In the genomic region with DNA sequence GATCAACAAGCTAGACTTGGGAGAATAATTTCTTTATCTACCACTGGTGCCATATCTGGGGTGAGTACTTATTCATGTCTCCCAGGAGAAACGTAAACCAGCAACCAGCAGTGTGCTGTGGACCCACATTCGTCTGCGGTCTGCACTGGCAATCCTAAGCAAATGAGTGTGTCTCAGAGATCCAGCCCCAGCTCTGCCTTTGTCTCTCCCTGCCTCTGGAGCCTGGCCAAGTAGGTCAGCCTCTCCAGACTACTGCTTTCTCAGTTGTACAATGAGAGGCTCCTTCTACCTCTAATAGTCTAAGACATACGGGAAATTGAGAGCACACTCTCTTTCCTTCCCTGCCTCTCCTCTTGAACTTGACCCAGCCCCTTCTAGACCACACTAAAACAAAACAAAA, we compare ENCODE assay signal across 8 mouse cellular contexts.
DNase-seq lines count a peak whose midpoint lies in the region; ATAC-seq and TF ChIP-seq lines count a peak whose summit lies in the region.

No protein-coding gene starts in this region.

- H3K27ac ChIP-seq in gastrocnemius, adult 2 months: no peak overlapping the region
- H3K27ac ChIP-seq in liver, embryonic 12.5 days: no peak overlapping the region

- TF ChIP-seq CTCF in gastrocnemius, adult 2 months (IDR thresholded peaks at IDR 0.05): no peak

- intact Hi-C loops in gastrocnemius, adult 2 months (cut with DNase I): no loop called here

- no peak for ATAC-seq in liver, embryonic 12.5 days

- H3K4me2 ChIP-seq in liver, embryonic 12.5 days: no peak overlapping the region

- H3K9ac ChIP-seq in liver, embryonic 12.5 days: no peak overlapping the region

- no peaks in the 10 kb centered on the region for H3K27me3 ChIP-seq in liver, embryonic 12.5 days (replicated peaks)

- peak; percentile 37 for DNase-seq in gastrocnemius, adult 2 months
- no peak for DNase-seq in gastrocnemius, postnatal 25 days
- peak; percentile 80 for DNase-seq in MN1 (ENCODE audit: low spot score)
- DNase-seq in cerebellum, adult 8-10 months: peak; percentile 42
- peak; percentile 10 to 14 for DNase-seq in kidney, postnatal 4 days
- DNase-seq in retina, embryonic 14.5 days (ENCODE audit: low spot score): peak; percentile 50
- no peak for DNase-seq in urinary bladder, postnatal 4 days (ENCODE audit: low spot score in 2 of 2)

- H3K4me1 ChIP-seq in liver, embryonic 12.5 days: no peaks in the 10 kb centered on the region

- H3K36me3 ChIP-seq in liver, embryonic 12.5 days: no peaks in the 10 kb centered on the region

- 73% methylated on average over 4 of the region's 4 CpGs for WGBS in liver, embryonic 12.5 days (ENCODE audit: insufficient replicate concordance)

- no peak overlapping the region for H3K4me3 ChIP-seq in gastrocnemius, adult 2 months
- H3K4me3 ChIP-seq in liver, embryonic 12.5 days: no peak overlapping the region

- H3K9me3 ChIP-seq in liver, embryonic 12.5 days (replicated peaks): no peaks in the 10 kb centered on the region

Comparison
In these comparisons a context has a peak if more than half of its experiments do, and no peak if none do; other contexts are left out.
1. DNase-seq: peak in gastrocnemius, adult 2 months (single experiment), MN1 (single experiment), cerebellum, adult 8-10 months (single experiment), kidney, postnatal 4 days (2 of 2) and retina, embryonic 14.5 days (single experiment); none in gastrocnemius, postnatal 25 days (single experiment) and urinary bladder, postnatal 4 days (0 of 2).